Mouse (Mus musculus): ENCODE results near the gene Arhgap15.

Gene Arhgap15

GRCm38 (mm10) chr2:44029865-44030264 lies 281.2 kb downstream of the Arhgap15 start:
- DNase-seq (ENCODE audit: low spot score), result no peak

DNA sequence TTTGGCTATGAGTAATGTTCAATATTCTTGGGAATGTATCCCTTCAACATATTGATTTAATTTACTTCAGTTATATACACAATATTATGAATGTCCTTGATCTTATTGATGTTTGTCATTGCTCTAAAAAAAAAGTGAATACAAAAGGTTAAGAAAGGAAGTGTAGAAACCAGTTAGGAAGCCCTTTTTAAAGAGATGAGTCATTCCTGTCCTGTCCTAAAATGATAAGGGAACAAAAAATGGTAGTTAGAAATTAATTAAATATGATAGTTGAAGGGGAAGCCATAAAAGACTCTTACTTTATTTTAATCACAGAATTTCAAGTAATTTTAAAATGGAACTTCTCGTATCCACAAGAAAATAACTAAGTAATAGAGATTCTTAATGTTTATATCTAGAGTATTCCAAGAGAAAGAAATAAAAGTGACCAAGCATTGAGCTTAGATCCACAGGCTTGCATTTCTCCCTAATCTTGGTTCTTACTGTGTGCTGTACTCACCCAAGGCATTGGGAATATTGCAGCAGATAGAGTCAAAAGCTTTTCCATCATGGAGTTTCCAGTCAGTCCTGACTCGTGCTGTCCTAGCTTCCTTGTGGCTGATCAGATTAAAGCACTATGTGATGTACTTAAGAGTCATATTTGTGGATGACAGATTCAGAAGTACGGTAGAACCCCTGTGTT lies 291.0 kb downstream of the Arhgap15 start:
- DNase-seq (ENCODE audit: low spot score), result no peak

DNA sequence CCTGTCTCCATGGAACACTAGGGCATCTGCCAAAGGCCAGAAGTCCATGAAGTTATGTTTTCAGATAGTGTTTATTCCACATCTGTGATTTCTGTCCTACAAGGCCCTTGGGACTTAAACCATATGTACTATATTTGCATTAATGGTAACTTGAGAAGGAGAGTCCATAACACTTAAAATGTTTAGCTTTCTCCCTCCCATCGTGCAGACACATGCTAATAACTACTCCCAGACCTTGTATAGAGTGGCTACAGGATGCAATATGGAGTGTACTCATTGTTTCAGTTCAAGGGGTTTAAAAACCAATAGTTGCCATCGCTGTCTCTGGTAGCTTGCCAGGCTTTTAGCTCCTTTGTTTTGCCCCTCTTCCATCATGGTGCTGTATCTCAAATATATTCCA lies 295.5 kb downstream of the Arhgap15 start:
- no peak for DNase-seq (ENCODE audit: low spot score)

DNA sequence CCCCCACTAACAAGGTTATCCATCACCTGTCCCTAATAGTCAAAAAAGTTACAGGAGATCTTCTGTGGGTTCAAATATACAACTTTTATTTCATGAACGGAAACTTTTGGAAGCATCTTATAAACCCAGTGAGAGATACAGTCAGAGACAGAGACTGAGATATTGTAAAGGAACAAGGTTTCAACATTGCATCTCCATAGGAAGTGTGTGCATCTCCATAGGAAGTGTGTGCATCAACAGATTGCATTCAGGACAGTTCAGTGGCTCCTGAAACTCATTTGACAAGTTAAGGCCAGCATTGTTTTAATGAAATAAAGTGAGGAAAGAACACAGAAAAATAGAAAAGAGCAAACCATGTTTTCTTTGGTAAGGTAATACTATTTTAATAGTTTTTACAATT lies 296.0 kb downstream of the Arhgap15 start:
- no peak for DNase-seq (ENCODE audit: low spot score)

DNA sequence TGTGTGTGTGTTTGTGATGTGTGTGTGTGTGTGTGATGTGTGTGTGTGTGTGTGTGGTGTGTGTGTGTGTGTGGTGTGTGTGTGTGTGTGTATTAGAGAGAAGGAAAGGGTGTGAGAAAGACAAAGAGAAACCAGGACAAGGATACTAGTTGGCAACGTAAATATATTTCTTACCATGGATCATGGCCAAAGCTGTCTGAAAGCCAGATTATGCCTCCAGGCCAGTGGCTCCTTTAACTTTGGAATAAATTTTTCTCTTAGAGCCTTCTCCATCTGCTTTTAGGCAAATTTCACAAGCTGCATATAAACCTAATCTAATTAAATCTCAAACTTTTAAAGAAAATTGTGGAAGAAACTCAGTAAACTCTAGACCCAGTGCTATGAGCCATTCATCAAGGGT lies 296.6 kb downstream of the Arhgap15 start:
- no peak for DNase-seq (ENCODE audit: low spot score)

GRCm38 (mm10) chr2:44060306-44060705 lies 311.7 kb downstream of the Arhgap15 start:
- DNase-seq (ENCODE audit: low spot score), result no peak

- DNase-seq (ENCODE audit: low spot score), result no peak
Observed at GRCm38 (mm10) chr2:44060716-44061115, 312.1 kb downstream of the Arhgap15 start.

DNA sequence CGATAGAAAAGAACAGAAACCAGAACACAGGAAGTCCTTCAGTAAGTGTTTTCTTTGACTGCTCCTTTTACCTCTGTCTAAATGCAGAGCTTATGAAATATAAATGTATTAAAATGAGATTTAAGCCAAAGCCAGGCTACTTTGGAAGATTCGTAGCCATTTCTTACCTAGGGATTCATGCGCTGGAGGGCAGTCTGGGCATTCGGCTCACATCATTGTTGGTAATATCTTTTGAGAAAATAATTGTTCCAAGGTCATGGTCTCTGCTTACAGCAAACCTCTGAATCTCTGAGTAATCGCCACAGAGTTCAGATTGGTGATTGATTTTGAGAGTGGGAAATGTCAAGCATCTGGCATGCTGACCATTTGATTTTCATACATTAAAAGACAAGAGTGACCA lies 316.4 kb downstream of the Arhgap15 start:
- no peak for DNase-seq (ENCODE audit: low spot score)

GRCm38 (mm10) chr2:44068151-44068840 lies 319.7 kb downstream of the Arhgap15 start:
- no peak for DNase-seq (ENCODE audit: low spot score)

GRCm38 (mm10) chr2:44068906-44069305 lies 320.3 kb downstream of the Arhgap15 start:
- DNase-seq (ENCODE audit: low spot score), result no peak

DNA sequence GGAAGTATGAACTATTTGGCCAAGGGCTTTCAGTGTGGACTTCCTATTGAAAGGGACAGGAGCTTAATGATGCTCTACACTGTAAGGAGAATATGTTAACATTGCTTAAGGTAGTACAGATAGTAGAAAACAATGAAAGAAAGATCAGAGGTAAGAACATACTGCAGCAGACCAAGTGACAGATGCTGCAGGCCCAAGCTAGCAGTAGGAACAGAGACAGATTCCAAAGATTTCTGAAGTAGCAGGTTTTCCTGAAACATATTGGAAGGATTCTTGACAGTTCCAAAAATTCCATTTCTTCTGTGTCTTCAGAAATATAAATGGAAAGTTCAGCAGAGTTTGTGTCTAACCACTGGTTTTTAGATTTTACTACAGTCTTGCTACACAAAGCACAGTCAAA lies 327.9 kb downstream of the Arhgap15 start:
- DNase-seq (ENCODE audit: low spot score), result no peak

DNA sequence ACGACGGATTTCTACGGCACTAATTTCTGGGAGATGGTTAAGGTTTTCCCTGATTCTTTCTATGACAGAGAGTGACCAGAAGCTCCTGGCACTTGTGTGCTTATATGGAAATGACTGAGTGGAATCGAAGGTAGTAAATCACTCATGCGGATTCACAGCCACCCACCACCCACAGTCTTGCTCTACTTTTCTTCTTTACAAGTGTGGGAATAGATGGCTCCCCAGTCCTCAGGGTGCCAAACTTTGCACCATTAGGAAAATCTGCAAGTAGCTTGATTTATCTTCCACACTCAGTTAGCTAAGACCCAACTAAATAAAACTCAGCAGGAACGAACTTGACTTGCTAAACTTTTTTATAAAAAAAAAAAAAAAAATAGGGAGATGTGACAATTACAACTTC lies 331.9 kb downstream of the Arhgap15 start:
- no peak for DNase-seq (ENCODE audit: low spot score)

- no peak for DNase-seq (ENCODE audit: low spot score)
Observed at GRCm38 (mm10) chr2:44081241-44081640, 332.6 kb downstream of the Arhgap15 start.

GRCm38 (mm10) chr2:44084471-44084870 lies 335.8 kb downstream of the Arhgap15 start:
- DNase-seq (ENCODE audit: low spot score), result no peak

DNA sequence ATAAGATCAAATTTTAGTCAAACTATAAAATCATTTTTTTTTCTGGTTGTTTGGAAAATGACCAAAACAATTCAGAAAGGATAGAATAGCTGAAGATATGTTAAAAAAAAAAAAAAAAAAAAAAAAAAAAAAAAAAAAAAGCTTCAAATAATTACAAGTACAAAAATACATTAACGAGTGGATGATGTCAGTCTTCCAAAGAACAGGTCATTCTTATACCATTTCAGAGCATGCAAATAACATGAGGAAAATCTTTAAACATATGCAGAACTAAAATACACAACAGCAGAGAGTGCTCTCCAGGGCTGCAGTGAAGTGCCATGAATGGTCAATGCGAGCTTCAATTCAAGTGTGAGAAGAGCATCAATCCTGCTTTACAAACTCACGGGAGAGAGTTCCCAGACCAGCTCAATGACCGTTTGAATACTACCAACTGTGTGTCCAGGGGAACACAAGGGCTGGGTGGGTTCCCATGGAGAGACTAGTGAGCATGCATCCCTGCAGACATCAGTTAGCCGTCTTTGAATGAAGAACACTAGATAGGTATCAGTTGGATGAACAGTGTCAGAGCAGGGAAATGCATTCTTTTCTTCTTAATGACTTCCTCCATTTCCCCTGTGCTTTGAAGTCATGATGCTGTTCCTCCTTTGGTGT lies 337.9 kb downstream of the Arhgap15 start:
- no peak for DNase-seq (ENCODE audit: low spot score)

DNA sequence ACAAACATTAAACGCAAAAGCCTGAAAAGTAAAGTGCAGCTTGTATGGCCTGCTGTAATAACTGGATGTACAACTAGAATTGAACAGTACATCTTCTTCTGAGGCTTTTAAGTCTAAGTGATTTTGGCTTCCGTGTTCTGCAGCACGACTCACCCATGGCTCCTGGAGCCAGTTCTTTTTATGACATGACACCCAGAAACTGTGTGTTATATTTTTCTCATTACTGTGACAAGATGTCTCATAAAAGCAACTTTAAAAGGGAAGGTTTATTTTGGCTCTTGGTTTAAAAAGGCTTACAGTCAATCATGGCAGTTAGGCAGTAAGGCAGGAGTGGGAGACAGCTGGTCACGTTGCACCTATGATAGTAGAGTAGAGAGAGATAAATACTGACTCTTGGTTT lies 349.9 kb downstream of the Arhgap15 start:
- no peak for DNase-seq (ENCODE audit: low spot score)

DNA sequence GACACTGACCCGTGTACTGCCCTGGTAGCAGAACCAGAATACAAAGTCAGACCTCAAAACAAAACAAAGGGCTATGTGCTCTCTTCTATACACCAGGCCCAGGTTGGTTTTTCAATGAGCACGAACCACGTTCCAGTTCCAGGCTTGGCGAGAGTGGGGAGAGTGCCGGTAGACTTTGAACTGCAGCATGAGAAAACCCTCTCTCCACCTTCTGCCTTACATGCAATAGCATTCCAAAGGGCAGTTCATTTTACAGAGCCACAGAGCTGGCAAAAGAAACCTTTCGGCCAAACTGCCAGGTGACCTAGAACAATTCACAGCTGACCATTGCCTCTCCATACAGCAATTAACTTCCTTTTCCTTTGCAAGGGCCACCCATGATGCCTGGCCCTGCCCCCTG lies 353.7 kb downstream of the Arhgap15 start:
- DNase-seq (ENCODE audit: low spot score), result no peak

GRCm38 (mm10) chr2:44103321-44103720 lies 354.7 kb downstream of the Arhgap15 start:
- DNase-seq (ENCODE audit: low spot score), result no peak

DNA sequence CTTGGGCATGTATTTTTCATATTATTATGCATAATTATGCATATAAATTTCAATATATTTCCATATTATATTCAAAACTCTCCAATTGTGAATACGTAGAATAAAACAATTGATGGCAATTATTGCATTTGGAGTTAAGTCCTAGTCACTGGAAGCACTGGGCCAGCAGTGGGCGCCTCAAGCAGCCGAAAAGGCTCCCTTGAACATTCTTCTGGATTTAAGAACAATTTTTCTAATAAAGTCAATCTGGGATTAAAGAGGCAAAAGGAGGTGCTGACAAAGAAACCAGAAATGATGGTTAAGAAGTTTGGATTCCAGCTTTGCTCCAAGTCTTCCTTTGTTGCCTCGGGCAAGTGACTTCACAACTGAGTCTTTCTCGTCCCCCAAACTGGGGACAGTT lies 355.1 kb downstream of the Arhgap15 start:
- DNase-seq (ENCODE audit: low spot score), result no peak

DNA sequence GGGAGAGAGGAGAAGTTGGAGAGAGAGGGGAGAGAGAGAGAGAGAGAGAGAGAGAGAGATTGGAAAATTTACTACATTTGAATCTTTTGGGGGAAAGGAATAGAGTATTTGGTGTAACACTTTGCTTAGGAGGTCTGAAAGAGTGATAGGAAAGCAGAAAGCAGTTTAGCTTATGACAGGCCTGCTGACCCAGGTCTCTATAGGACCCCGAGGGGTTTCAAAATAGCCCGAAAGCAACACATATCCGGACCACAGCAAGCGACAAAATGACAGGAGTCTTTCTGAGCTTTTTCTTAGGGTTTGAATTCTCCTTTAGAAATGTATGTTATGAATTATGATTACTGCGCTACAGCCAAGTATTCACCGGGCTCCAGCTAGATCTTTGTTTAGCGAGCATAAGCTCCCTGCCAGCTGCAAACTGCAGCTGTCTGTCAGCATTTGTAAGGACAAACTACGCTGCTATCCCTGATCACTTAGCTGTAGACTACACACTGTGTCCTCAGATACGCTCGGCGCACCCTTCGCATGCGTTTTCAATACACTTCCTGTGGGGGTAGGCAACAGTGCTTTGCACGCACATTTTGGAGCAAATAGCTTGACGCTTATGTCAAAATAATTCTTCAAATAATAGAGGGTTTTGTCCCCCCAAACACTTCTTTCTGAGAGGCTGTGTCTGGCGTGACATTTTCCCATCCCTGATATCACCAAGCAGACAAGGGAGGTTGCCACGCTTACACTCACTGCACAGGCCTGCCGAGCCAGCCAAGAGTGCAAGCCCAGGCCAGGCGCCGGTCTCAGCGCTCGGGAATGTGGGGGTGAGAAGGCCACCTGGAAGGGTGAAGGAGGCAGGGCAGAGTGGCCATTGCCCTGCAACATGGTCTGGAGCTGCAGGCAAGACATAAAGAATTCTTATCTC lies 355.9 kb downstream of the Arhgap15 start:
- no peak for DNase-seq (ENCODE audit: low spot score)

- no peak for DNase-seq (ENCODE audit: low spot score)
Observed at GRCm38 (mm10) chr2:44105198-44105555, 356.6 kb downstream of the Arhgap15 start.

GRCm38 (mm10) chr2:44106359-44106758 lies 357.7 kb downstream of the Arhgap15 start:
- DNase-seq (ENCODE audit: low spot score), result no peak

Measured in urinary bladder, postnatal 10 days (tissue).